Mouse (Mus musculus) adrenal gland, postnatal 14 days (tissue): ENCODE measurements around the gene Capn3. TPM values are rescaled to one million over a fixed set of nuclear protein-coding genes. Genes with fewer than 3 reads are reported as not detected.

Experiments
- total RNA-seq: library from RNA; stranded (reverse); gene quantifications from 2 replicates; pipeline ENCODE4 v1.2.3, GENCODE M21; 2021

Capn3 gene
- total RNA-seq, 1 experiment from 2014 or later = 0.52 TPM

Other genes starting within 250 kb of the Capn3 start
- 0.48 and 0.53 TPM in 2 replicates for gene Pla2g4e, start 210.7 kb upstream of the Capn3 start, total RNA-seq
- not detected in 2 replicates for gene Pla2g4d, start 166.8 kb upstream of the Capn3 start, total RNA-seq
- 0.23 TPM in 1 of 2 replicates, not detected in the other for gene Pla2g4f, start 141.9 kb upstream of the Capn3 start, total RNA-seq
- 34.1 and 44.3 TPM in 2 replicates for gene Vps39, start 102.9 kb upstream of the Capn3 start, total RNA-seq
- gene Ganc, start 52.1 kb upstream of the Capn3 start, total RNA-seq = 33.5 and 40.0 TPM in 2 replicates
- gene Tmem87a, start 51.9 kb upstream of the Capn3 start, total RNA-seq = 36.2 and 38.3 TPM in 2 replicates
- gene Zfp106, start 107.8 kb downstream of the Capn3 start, total RNA-seq = 93.3 and 107 TPM in 2 replicates
- 55.9 and 56.0 TPM in 2 replicates for gene Snap23, start 111.7 kb downstream of the Capn3 start, total RNA-seq
- gene Haus2, start 153.4 kb downstream of the Capn3 start, total RNA-seq = 13.5 and 14.3 TPM in 2 replicates
- gene Lrrc57, start 153.5 kb downstream of the Capn3 start, total RNA-seq = 13.5 and 15.4 TPM in 2 replicates
- gene Stard9, start 173.1 kb downstream of the Capn3 start, total RNA-seq = 14.0 and 14.4 TPM in 2 replicates